Mouse (Mus musculus) macrophage (primary cell): ENCODE results near the gene E130208F15Rik. TPM values are rescaled to one million over a fixed set of nuclear protein-coding genes. Genes with fewer than 3 reads are reported as not detected.

Experiments
- H3K27ac ChIP-seq: fragments of 350-480 bp; formaldehyde crosslinking; 2 replicates; pipeline ENCODE4 v1.9.0; 2021
- H3K36me3 ChIP-seq: fragments of 350-480 bp; formaldehyde crosslinking; 2 replicates; pipeline ENCODE4 v1.9.0; 2021; ENCODE audit errors: inconsistent target
- H3K4me3 ChIP-seq: fragments of 350-480 bp; formaldehyde crosslinking; 2 replicates; pipeline ENCODE4 v1.9.0; 2021; ENCODE audit errors: inconsistent target
- H3K79me2 ChIP-seq: fragments of 350-480 bp; formaldehyde crosslinking; 2 replicates; pipeline ENCODE4 v1.9.0; 2021; ENCODE audit errors: inconsistent target
- WGBS: methylation state at CpG from one replicate; pipeline ENCODE4 v1.1.7; 2026; ENCODE audit warnings: inconsistent platforms; ENCODE audit not compliant: missing documents; 5-methylcytosine and 5-hydroxymethylcytosine counted together
- polyA plus RNA-seq: library from polyadenylated mRNA; stranded (reverse); fragments of 250-400 nt; gene quantifications from 3 replicates; pipeline ENCODE4 v1.2.4, GENCODE M21; 2018; ENCODE audit warnings: inconsistent platforms

Gene E130208F15Rik
- polyA plus RNA-seq, 1 experiment from 2014 or later = 0.57 TPM

DNA sequence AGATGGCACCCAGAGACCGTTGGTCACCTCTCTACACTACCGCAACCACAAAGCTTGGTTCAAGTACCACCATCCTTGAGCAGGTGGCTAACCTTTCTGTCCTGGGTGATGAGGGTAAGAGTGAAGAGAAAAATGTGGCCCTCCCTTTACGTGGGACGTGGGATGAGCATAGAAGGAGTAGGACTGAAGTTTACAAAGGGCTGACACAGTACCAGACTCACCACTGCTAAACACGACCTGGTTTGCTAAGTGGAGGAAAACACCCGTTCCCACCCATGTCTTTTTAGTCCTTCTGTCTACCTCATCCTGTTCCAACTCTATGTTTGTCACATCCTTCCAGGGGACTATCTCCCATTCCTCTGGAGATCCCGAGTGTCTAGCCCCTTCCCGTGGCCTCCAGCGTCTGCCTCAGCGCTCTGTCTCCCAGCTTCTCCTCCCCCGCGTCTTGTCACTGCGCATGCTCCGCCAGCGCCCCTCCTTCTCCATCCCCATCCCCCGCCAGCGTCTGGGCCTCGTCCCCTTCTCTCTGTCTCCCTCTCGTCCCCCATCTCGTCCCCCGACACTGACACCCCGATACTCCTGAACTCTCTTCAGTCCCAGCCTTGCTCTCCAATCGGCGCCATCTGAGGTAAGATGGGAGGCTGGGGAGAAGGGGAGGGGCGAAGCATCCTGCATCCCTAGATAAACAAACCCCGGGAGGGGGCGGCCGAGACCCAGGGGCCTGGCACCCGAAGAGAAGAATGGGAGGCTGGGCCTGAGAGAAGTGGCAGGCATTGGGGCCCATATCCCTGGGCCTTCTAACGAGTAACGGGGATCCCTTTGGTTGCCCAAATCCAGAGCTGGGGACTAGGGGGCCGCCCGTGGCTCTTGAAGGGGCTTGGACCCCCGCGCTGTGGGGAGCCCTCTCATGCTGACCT is 30.1 kb upstream of the E130208F15Rik start, which contains the start of gene Clip3:
TSS of gene Clip3 (plus strand) at position 514 of the 917 bp plus-strand sequence.
- no peak within 1 kb of the TSS for H3K4me3 ChIP-seq
- 16% methylated on average over 34 of the region's 35 CpGs for WGBS
- no peaks in the 10 kb centered on the region for H3K36me3 ChIP-seq
- H3K27ac ChIP-seq = no peak within 1 kb of the TSS
- no peaks in the 10 kb centered on the region for H3K79me2 ChIP-seq

DNA sequence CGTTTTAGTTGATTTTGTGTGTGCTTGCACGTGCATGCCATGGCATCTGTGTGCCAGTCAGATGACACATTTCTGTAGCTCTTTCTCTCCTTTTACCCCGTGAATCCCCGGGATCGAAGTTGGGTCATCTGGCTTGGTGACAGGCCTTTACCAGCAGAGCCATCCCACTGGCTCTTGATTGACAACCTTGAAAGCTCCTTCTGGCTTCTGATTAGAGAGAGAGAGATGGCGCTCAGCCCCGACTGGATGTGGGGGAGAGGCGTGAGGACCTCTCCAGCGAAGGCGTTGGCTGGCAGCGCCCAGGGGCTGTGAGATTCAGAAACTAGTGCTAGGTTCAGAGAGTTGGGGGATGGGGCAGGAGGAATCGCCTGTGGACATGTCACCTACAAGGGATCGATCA is 27.7 kb upstream of the E130208F15Rik start:
- no peaks in the 10 kb centered on the region for H3K79me2 ChIP-seq
- WGBS = 89% methylated on average over 13 of the region's 13 CpGs
- no peaks in the 10 kb centered on the region for H3K36me3 ChIP-seq
- no peak overlapping the region for H3K4me3 ChIP-seq
- H3K27ac ChIP-seq = no peak overlapping the region

DNA sequence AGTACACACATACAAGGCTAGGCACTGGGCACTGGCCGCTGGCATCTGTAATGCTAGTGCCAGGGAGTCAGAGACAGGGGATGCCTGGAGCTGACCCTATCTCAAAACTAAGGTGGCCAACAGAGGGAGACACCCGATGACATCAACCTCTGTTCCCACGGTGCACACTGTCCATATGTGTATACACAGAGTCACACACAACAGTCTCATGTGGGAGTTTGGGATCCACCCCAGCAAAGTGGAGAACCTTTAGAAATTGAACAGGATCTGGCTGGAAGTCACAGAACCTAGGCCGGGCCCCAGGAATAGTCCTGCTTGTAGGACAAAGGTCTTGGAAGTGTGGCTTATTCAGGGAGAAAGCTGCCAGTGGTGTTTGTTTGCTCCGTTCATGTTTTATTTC is 27.2 kb upstream of the E130208F15Rik start:
- WGBS = 84% methylated on average over 5 of the region's 5 CpGs
- no peak overlapping the region for H3K4me3 ChIP-seq
- H3K79me2 ChIP-seq = no peaks in the 10 kb centered on the region
- H3K36me3 ChIP-seq = no peaks in the 10 kb centered on the region
- no peak overlapping the region for H3K27ac ChIP-seq

DNA sequence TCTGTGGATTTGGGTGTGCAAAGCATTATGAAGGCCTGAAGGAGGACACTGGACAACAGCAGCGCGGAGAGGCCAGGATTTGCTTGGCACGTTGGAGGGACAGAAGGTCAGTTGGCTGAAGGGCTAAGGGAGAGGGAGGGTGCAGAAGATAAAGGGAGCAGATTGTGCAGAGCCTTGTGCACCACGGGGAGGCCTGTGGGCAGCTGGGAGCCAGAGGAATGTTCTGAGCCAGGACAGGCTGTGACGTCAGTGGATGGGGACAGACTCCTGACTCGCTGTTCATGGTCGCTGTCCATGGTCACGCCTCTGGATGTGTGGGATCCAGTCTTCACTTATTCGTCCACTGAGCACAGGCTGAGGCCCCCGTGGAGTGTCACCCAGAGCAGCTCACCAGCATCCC is 26.4 kb upstream of the E130208F15Rik start:
- no peak overlapping the region for H3K27ac ChIP-seq
- 82% methylated on average over 10 of the region's 10 CpGs for WGBS
- H3K4me3 ChIP-seq = no peak overlapping the region
- H3K79me2 ChIP-seq = no peaks in the 10 kb centered on the region
- H3K36me3 ChIP-seq = no peaks in the 10 kb centered on the region

DNA sequence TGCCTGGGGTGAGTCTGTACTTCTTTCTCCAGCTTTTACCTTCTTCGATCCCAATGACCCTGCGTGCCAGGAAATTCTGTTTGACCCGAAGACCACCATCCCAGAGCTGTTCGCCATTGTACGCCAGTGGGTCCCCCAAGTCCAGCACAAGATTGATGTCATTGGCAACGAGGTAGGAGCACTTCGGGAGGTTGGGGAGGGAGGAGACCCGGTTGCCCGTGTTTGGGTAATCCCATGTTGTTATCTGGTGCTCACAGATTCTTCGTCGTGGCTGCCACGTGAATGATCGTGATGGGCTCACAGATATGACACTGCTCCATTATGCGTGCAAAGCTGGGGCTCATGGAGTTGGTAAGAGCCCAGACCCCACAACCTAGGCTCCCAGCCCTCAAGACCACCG is 24.7 kb upstream of the E130208F15Rik start:
- no peaks in the 10 kb centered on the region for H3K36me3 ChIP-seq
- WGBS = 92% methylated on average over 11 of the region's 15 CpGs
- no peaks in the 10 kb centered on the region for H3K79me2 ChIP-seq
- no peak overlapping the region for H3K27ac ChIP-seq
- no peak overlapping the region for H3K4me3 ChIP-seq

DNA sequence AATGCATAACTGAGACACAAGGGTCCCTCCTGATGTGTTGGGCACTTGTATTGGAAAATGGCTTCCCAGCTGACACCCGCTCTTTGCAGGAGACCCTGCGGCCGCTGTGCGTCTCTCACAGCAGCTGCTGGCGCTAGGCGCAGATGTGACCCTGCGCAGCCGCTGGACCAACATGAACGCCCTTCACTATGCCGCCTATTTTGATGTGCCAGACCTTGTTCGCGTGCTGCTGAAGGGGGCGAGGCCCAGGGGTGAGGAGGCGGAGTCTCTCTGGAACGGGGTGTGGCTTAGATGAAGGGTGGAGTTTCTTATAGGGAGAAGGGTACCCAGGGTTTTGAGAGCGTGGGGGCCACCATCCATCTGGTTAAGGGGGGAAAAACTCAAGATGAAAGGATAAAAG is 24.3 kb upstream of the E130208F15Rik start:
- 92% methylated on average over 14 of the region's 16 CpGs for WGBS
- H3K36me3 ChIP-seq = no peaks in the 10 kb centered on the region
- no peak overlapping the region for H3K4me3 ChIP-seq
- no peaks in the 10 kb centered on the region for H3K79me2 ChIP-seq
- no peak overlapping the region for H3K27ac ChIP-seq

DNA sequence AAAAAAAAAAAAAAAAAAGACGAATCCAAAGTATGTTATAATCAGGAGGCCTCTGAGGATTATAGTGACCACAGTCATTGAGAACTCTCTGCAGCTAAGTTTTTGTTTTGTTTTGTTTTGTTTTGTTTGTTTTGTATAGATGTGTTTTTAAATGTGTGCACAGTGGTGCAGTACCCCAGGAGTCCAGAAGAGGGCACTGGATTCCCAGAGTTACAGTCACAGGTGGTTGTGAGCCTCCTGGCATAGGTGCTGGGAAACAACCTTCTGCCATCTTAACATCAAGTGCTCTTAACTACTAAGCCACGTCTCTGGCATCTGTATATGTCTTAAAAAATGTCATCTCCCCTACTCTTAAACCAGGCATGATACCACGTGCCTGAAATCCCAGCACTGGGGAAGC is 20.6 kb upstream of the E130208F15Rik start:
- H3K4me3 ChIP-seq = no peak overlapping the region
- H3K79me2 ChIP-seq = no peaks in the 10 kb centered on the region
- no peaks in the 10 kb centered on the region for H3K36me3 ChIP-seq
- 80% methylated on average over 2 of the region's 3 CpGs for WGBS
- H3K27ac ChIP-seq = no peak overlapping the region

DNA sequence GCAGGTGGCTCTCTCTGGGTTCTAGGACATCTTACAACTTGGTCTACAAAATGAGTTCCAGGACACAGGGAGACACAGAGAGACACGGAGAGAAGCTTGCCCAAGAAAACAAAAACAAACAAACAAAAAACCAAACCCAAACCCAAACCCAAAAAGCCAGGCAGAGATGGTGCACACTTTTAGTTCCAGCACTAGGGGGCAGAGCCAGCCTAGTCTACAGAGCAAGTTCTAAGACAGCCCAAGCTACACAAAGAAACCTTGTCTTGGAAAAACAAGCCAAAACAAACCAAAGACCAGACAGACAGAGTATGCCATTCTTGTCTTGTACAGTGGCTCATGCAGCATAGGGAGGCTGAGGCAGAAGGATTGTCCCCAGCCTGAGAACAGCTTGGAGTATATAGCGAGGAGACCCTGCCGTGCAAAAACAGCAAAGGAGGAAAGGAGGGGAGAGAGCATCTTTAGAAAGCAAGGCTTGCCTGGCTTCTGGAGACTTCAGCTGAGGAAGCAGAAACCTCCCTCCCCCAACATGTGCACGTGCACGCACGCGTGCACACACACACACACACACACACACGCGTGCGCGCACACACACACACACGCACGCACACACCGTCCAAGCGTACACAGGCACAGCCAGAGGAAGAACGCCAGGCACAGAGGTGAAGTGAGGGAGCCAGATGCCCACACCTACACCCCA is 15.3 kb upstream of the E130208F15Rik start:
- Histone ChIP-seq H3K27ac (no peak overlapping the region), H3K79me2 (peaks cover 4% of the 10 kb centered on the region; the same call in 1 of the 2 replicates), H3K4me3 (no peak overlapping the region), H3K36me3 (no peaks in the 10 kb centered on the region)
- WGBS = 90% methylated on average over 9 of the region's 16 CpGs

DNA sequence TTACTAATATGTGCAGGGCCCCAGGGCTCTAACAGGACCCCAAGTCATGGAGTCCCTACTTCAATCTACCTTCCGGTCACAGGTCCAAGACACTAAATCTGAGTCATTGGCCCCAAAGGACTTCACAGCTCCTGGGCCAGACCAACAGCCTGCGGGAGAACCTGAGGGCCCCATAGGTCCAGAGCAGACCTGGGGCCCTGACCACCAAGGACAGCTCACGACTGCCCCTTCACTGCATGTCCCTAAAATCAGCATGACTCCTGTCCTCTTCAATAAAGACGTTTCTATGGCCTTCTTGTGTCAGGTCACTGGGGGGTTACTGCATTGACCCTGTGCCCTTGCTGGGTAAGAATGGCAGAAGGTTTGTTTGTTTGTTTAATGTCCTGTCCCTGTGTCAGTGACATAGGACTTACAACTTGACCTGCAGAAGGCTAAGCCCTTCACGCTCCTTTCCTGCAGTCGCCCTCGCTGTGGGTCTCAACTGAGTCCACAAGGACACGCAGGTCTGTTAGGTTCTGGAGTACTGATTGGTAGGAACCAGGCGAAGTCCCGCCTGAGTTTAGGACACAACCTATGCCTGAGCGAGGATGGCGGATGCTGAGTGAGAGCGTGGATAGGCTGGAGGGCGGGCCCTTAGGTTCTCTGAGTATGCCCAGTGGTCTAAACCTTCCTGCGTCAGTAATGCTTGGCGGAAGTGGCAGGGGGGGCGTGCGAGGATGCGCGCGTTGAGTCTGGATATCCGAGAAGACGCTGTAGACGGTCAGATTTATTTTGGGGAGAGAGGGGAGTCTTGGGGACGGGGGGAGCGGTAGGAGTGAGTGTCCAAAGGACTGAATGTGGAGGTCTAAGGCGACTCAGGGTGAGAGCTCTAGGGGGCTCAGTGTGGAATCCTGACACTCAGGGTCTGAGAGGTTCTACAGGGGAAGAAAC is 13.2 kb upstream of the E130208F15Rik start, which contains the start of gene Alkbh6:
TSS of gene Alkbh6 (plus strand) at position 642 of the 930 bp plus-strand sequence.
- Histone ChIP-seq H3K27ac (peak within 1 kb of the TSS; percentile 31), H3K4me3 (peak within 1 kb of the TSS; percentile 96), H3K79me2 (peaks cover 4% of the 10 kb centered on the region; the same call in 1 of the 2 replicates), H3K36me3 (0 out of 2 replicates have a peak, but pooled peaks cover 8% of the 10 kb centered on the region)
- WGBS = 6% methylated on average over 27 of the region's 27 CpGs

DNA sequence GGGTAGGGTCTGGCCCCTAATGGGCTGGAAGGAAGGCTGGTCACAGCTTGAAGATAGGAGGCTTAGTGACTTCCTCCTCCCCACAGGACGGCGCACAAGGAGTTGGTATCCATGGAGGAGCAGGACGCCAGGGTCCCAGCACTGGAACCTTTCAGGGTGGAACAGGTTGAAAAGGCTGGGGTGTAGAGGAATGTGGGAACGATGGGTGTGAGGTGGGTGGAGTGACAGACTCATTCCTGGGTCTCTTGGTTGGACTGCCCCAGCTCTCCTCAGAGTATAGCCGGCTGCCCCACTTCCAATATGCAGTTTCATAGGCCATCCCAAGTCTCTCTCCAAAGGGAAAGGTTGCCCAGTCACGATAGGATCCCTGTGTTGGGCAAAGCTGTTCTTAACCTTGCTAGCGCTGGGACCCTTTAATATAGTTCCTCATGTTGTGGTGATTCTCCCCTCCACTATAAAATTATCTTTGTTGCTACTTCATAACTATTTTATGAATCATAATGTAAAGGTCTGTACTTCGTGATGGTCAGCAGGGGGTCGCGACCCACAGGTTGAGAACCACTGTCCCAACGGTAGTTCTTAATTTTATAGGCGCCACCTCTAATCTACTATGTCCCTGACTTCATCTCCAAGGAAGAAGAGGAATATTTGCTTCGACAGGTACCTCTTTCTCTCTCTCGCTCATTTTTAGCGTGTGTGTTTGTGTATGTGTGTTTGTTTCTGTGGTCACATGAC is 12.0 kb upstream of the E130208F15Rik start:
- Histone ChIP-seq H3K4me3 (peak overlapping the region; percentile 96), H3K27ac (peak overlapping the region; percentile 21; the same call in 1 of the 2 replicates), H3K79me2 (peaks cover 4% of the 10 kb centered on the region; the same call in 1 of the 2 replicates), H3K36me3 (0 out of 2 replicates have a peak, but pooled peaks cover 8% of the 10 kb centered on the region)
- WGBS = 63% methylated on average over 15 of the region's 15 CpGs

DNA sequence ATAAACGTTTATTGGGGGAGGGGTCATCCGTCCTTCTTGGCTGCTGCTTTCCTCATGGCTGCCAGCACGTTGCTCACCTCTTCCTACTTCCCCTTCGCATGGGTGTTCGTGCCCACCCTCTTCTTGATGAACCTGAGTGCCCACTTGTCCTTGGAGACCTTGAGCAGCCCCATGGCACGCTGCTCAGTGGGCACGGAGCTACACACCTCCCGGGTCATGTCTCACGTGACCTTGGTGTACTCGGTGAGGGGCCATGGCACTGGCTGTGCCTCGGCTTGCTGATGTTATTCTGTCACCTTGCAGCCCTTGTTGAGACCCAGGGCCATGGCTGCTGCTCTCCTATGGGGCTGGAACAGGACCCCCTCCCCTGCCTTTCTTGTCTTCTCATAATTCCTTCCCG is 11.4 kb upstream of the E130208F15Rik start:
- Histone ChIP-seq H3K36me3 (0 out of 2 replicates have a peak, but pooled peaks cover 8% of the 10 kb centered on the region), H3K27ac (no peak overlapping the region), H3K4me3 (no peak overlapping the region), H3K79me2 (peaks cover 4% of the 10 kb centered on the region; the same call in 1 of the 2 replicates)
- 86% methylated on average over 12 of the region's 12 CpGs for WGBS

DNA sequence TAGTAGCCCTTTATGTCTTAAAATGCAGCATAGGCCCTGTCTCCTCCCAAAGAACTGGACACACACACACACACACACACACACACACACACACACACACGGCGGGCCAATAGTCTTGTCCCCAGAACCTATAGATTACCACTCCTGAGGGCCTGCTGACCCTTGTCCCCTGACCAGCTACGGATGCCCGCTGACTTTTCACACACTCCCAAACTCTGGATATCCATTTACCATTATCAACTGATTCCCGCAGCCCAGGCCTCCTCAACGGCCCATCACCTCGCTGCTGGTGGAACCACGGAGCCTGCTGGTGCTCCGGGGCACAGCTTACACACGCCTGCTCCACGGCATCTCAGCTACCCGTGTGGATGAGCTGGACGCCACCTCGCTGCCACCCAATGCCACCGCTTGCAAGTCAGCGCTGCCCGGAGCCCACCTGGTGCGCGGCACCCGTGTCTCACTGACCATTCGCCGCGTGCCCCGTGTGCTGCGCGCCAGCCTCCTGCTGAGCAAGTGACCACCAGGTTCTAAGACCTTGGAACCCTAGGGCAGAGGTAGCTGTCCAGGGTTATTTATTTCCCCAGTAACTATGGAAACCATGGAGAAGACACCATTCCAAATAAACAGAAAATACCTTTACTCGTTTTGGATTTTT is 7.7 kb upstream of the E130208F15Rik start:
- Histone ChIP-seq H3K36me3 (0 out of 2 replicates have a peak, but pooled peaks cover 8% of the 10 kb centered on the region), H3K79me2 (peaks cover 3% of the 10 kb centered on the region; the same call in 1 of the 2 replicates), H3K4me3 (no peak overlapping the region), H3K27ac (no peak overlapping the region)
- WGBS = 93% methylated on average over 26 of the region's 27 CpGs

DNA sequence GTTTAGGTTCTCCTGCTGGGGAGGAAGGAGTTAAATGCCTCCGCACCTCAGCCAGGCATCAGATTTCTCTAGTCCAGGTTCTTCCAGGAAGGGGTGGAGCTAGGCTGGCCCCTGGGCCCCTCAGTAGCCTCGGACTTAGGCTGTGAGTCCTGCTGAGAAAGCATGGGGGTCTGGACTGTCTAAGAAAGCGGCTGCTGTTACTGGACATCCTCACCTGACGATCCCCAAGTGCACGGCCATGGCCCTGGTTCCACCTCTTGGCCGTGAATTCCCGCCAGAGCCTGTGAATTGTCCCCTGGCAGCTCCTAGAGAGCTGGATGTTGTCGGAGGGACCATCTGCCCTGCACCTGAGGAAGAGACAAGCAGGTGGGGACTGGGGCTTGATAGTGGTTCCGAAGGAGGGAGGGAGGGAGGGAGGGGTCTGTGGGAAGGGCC is 6.8 kb upstream of the E130208F15Rik start, which contains the start of gene Syne4:
TSS of gene Syne4 (plus strand) at position 87 of the 435 bp plus-strand sequence.
- Histone ChIP-seq H3K79me2 (no peaks in the 10 kb centered on the region), H3K36me3 (0 out of 2 replicates have a peak, but pooled peaks cover 8% of the 10 kb centered on the region), H3K27ac (no peak within 1 kb of the TSS), H3K4me3 (no peak within 1 kb of the TSS)
- 60% methylated on average over 8 of the region's 9 CpGs for WGBS
